Mouse (Mus musculus): Measurements from ENCODE around the gene Stk40. TPM values are rescaled to one million over a fixed set of nuclear protein-coding genes. Genes with fewer than 3 reads are reported as not detected.
"Not testable (repeated sequence)": the region's sequence is repeated elsewhere in the genome, so short reads cannot be mapped to it uniquely, and the experiment has no call there.

Gene Stk40
- polyA plus RNA-seq, 1 experiment from 2014 or later: 47.2 TPM

GRCm38 (mm10) chr4:126155183-126155582 is 51.4 kb downstream of the Stk40 start:
- peak overlapping the region; percentile 54; the same call in 1 of the 2 replicates for H3K27ac ChIP-seq
- peaks cover 24% of the 10 kb centered on the region for H3K4me1 ChIP-seq (replicated peaks)
- peaks cover 5% of the 10 kb centered on the region; the same call in 1 of the 2 replicates for H3K36me3 ChIP-seq
- no peak overlapping the region for H3K4me3 ChIP-seq
- DNase-seq (ENCODE audit: low spot score): no peak
- no peaks in the 10 kb centered on the region for H3K9me3 ChIP-seq
- H3K27me3 ChIP-seq (ENCODE audit: insufficient read depth, poor library complexity, severe bottlenecking): peaks cover 21% of the 10 kb centered on the region
- WGBS: 57% methylated on average over 4 of the region's 4 CpGs

- 65% methylated on average over 2 of the region's 2 CpGs for WGBS
- Histone ChIP-seq H3K4me1 (replicated peaks) (peaks cover 17% of the 10 kb centered on the region), H3K9me3 (no peaks in the 10 kb centered on the region), H3K4me3 (no peak overlapping the region), H3K27ac (peak overlapping the region; percentile 54; the same call in 1 of the 2 replicates), H3K36me3 (peaks cover 5% of the 10 kb centered on the region; the same call in 1 of the 2 replicates), H3K27me3 (ENCODE audit: insufficient read depth, poor library complexity, severe bottlenecking) (peaks cover 14% of the 10 kb centered on the region)
- DNase-seq (ENCODE audit: low spot score): no peak
These were observed 52.1 kb downstream of the Stk40 start for GRCm38 (mm10) chr4:126155869-126156268.

- H3K27ac ChIP-seq: no peak overlapping the region
- H3K27me3 ChIP-seq (ENCODE audit: insufficient read depth, poor library complexity, severe bottlenecking): peaks cover 7% of the 10 kb centered on the region
- no peaks in the 10 kb centered on the region for H3K9me3 ChIP-seq
- no peak for DNase-seq (ENCODE audit: low spot score)
- peaks cover 13% of the 10 kb centered on the region; the same call in 1 of the 2 replicates for H3K4me1 ChIP-seq (replicated peaks)
- WGBS: 61% methylated on average over 5 of the region's 5 CpGs
- H3K36me3 ChIP-seq: peaks cover 5% of the 10 kb centered on the region; the same call in 1 of the 2 replicates
- H3K4me3 ChIP-seq: no peak overlapping the region
These were observed 52.9 kb downstream of the Stk40 start for GRCm38 (mm10) chr4:126156617-126157016.

DNA sequence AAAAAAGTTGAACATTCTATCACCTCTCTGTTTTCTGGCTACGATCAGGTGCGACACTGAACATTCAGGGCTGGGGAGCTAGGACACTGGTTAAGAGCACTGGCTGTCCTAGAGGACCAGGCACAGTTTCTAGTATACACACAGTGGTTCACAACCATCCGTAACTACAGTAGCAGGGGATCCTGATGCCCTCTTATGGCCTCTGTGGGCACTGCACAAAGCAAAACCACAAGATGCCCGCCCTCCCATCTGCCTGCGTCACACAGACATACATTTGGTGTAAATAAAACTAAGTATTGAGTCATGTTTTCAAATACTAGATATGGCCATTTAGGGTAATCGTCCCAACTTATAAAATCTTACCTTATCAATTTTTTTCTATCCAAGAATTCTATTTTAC is 53.8 kb downstream of the Stk40 start:
- Histone ChIP-seq H3K4me1 (replicated peaks) (peaks cover 22% of the 10 kb centered on the region), H3K4me3 (no peak overlapping the region), H3K9me3 (no peaks in the 10 kb centered on the region), H3K36me3 (peaks cover 5% of the 10 kb centered on the region; the same call in 1 of the 2 replicates), H3K27ac (no peak overlapping the region), H3K27me3 (ENCODE audit: insufficient read depth, poor library complexity, severe bottlenecking) (no peaks in the 10 kb centered on the region; the same call in 1 of the 2 replicates)
- DNase-seq (ENCODE audit: low spot score): no peak
- 88% methylated on average over 6 of the region's 6 CpGs for WGBS

- Histone ChIP-seq H3K4me1 (replicated peaks) (peaks cover 35% of the 10 kb centered on the region), H3K36me3 (peaks cover 13% of the 10 kb centered on the region; the same call in 1 of the 2 replicates), H3K27ac (no peak overlapping the region), H3K27me3 (ENCODE audit: insufficient read depth, poor library complexity, severe bottlenecking) (no peaks in the 10 kb centered on the region), H3K9me3 (no peaks in the 10 kb centered on the region), H3K4me3 (no peak overlapping the region)
- WGBS: 75% methylated on average over 8 of the region's 8 CpGs
- DNase-seq (ENCODE audit: low spot score): no peak
These were observed 55.7 kb downstream of the Stk40 start for GRCm38 (mm10) chr4:126159455-126159854.

DNA sequence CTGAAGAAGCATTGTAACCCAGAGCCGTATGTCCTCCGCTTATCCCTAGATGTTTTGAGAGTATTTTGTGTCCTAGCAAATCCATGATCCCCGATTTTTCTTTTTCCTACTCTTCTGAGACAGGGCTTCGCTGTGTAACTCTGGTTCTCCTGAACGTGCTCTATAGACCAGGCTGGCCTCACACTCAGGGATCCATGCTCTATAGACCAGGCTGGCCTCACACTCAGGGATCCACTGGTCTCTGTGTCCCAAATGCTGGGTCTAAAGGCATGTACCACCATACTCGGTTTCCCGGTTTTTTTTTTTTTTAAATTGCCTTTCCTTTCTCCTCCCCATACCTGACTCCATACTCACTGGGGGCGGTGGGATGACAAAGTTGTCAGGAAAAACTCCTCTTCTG is 57.2 kb downstream of the Stk40 start:
- WGBS: 87% methylated on average over 8 of the region's 8 CpGs
- no peak overlapping the region for H3K4me3 ChIP-seq
- H3K27ac ChIP-seq: no peak overlapping the region
- peaks cover 23% of the 10 kb centered on the region for H3K4me1 ChIP-seq (replicated peaks)
- no peaks in the 10 kb centered on the region for H3K27me3 ChIP-seq (ENCODE audit: insufficient read depth, poor library complexity, severe bottlenecking)
- H3K36me3 ChIP-seq: peaks cover 24% of the 10 kb centered on the region
- no peaks in the 10 kb centered on the region for H3K9me3 ChIP-seq
- DNase-seq (ENCODE audit: low spot score): no peak

GRCm38 (mm10) chr4:126161456-126161855 is 57.7 kb downstream of the Stk40 start:
- no peak overlapping the region for H3K27ac ChIP-seq
- H3K4me3 ChIP-seq: no peak overlapping the region
- no peaks in the 10 kb centered on the region for H3K27me3 ChIP-seq (ENCODE audit: insufficient read depth, poor library complexity, severe bottlenecking)
- DNase-seq (ENCODE audit: low spot score): no peak
- WGBS: 89% methylated on average over 6 of the region's 6 CpGs
- no peaks in the 10 kb centered on the region for H3K9me3 ChIP-seq
- H3K36me3 ChIP-seq: peaks cover 28% of the 10 kb centered on the region
- H3K4me1 ChIP-seq (replicated peaks): peaks cover 21% of the 10 kb centered on the region

DNA sequence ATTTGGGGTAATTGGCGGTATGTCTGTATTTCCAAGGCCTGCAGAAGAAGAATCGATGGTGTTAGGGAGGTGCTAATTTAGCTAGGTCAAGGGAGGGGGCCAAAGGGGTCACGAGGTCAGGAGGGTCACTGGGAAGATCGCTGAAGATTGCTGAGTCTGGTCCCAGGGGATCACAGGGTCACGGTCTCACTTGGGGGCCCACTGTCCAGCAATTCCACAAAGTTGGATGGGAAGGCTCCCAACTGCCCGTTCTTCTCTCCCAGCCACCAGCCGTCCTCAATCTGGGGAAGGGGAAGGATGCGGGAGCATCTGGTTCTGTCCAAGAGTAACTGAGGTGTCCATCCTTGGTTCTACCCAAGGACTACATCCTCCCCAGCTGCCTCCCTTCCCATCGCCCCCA is 58.2 kb downstream of the Stk40 start:
- no peaks in the 10 kb centered on the region for H3K27me3 ChIP-seq (ENCODE audit: insufficient read depth, poor library complexity, severe bottlenecking)
- H3K9me3 ChIP-seq: no peaks in the 10 kb centered on the region
- no peak overlapping the region for H3K27ac ChIP-seq
- H3K4me1 ChIP-seq (replicated peaks): peaks cover 21% of the 10 kb centered on the region
- H3K4me3 ChIP-seq: peak overlapping the region; percentile 67
- 56% methylated on average over 9 of the region's 9 CpGs for WGBS
- H3K36me3 ChIP-seq: peaks cover 29% of the 10 kb centered on the region
- no peak for DNase-seq (ENCODE audit: low spot score)

- H3K4me1 ChIP-seq (replicated peaks): peaks cover 21% of the 10 kb centered on the region
- DNase-seq (ENCODE audit: low spot score): peak; percentile 78
- peak overlapping the region; percentile 67 for H3K4me3 ChIP-seq
- H3K27me3 ChIP-seq (ENCODE audit: insufficient read depth, poor library complexity, severe bottlenecking): no peaks in the 10 kb centered on the region
- peak overlapping the region; percentile 86 for H3K27ac ChIP-seq
- H3K9me3 ChIP-seq: no peaks in the 10 kb centered on the region
- H3K36me3 ChIP-seq: peaks cover 35% of the 10 kb centered on the region
- WGBS: under 1% methylated on average over 44 of the region's 44 CpGs
These were observed 58.8 kb downstream of the Stk40 start for GRCm38 (mm10) chr4:126162544-126163066.

GRCm38 (mm10) chr4:126163067-126163659 is 59.4 kb downstream of the Stk40 start, which contains the start of gene Sh3d21:
Sh3d21 (minus strand) TSS chr4:126163491.
- peaks cover 21% of the 10 kb centered on the region for H3K4me1 ChIP-seq (replicated peaks)
- H3K4me3 ChIP-seq: peak within 1 kb of the TSS; percentile 67
- DNase-seq (ENCODE audit: low spot score): no peak
- no peaks in the 10 kb centered on the region for H3K27me3 ChIP-seq (ENCODE audit: insufficient read depth, poor library complexity, severe bottlenecking)
- WGBS: 6% methylated on average over 22 of the region's 22 CpGs
- H3K36me3 ChIP-seq: peaks cover 41% of the 10 kb centered on the region
- no peaks in the 10 kb centered on the region for H3K9me3 ChIP-seq
- H3K27ac ChIP-seq: peak within 1 kb of the TSS; percentile 86

GRCm38 (mm10) chr4:126163685-126164084 is 59.9 kb downstream of the Stk40 start:
- Histone ChIP-seq H3K36me3 (peaks cover 46% of the 10 kb centered on the region), H3K9me3 (no peaks in the 10 kb centered on the region), H3K4me3 (peak overlapping the region; percentile 67; the same call in 1 of the 2 replicates), H3K27ac (no peak overlapping the region), H3K4me1 (replicated peaks) (peaks cover 21% of the 10 kb centered on the region), H3K27me3 (ENCODE audit: insufficient read depth, poor library complexity, severe bottlenecking) (no peaks in the 10 kb centered on the region)
- no peak for DNase-seq (ENCODE audit: low spot score)
- WGBS: 67% methylated on average over 4 of the region's 4 CpGs

DNA sequence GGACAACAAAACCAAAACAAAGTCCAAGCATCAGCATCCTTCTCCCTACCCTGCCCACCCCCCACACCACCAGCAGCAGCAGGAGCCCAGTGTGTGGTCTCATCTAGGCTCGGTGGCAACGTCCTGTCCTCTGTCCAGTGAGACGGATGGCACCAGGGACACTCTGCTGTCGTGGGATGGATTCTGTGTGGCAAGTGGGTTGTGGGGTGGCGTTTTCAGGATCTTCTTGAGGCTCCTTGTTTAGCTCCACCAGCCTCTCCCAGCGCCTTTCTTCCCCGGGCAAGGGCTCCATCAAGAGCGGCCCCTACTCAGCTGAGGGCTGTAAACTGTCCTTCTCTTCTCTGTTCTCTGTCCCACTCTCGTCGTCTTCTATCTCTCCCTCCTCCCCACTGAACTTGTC is 61.3 kb downstream of the Stk40 start:
- not testable (repeated sequence) for H3K9me3 ChIP-seq; H3K4me3 ChIP-seq; H3K27ac ChIP-seq; DNase-seq (ENCODE audit: low spot score); H3K27me3 ChIP-seq (ENCODE audit: insufficient read depth, poor library complexity, severe bottlenecking)
- 71% methylated on average over 10 of the region's 10 CpGs for WGBS
- H3K36me3 ChIP-seq: peaks cover 60% of the 10 kb centered on the region
- H3K4me1 ChIP-seq (replicated peaks): peaks cover 21% of the 10 kb centered on the region

- Histone ChIP-seq H3K9me3 (no peaks in the 10 kb centered on the region), H3K36me3 (peaks cover 70% of the 10 kb centered on the region), H3K27ac (no peak overlapping the region), H3K4me1 (replicated peaks) (peaks cover 21% of the 10 kb centered on the region), H3K27me3 (ENCODE audit: insufficient read depth, poor library complexity, severe bottlenecking) (no peaks in the 10 kb centered on the region), H3K4me3 (no peak overlapping the region)
- DNase-seq (ENCODE audit: low spot score): no peak
- 84% methylated on average over 3 of the region's 3 CpGs for WGBS
These were observed 62.3 kb downstream of the Stk40 start for GRCm38 (mm10) chr4:126166084-126166483.

Data from hindbrain, embryonic 10.5 days (tissue).